Mouse (Mus musculus) effector memory CD4-positive, alpha-beta T cell, adult 5 months (primary cell): Measurements from ENCODE around the gene Erf. TPM values are rescaled to one million over a fixed set of nuclear protein-coding genes. Genes with fewer than 3 reads are reported as not detected.

Source experiments
- polyA plus RNA-seq: library from polyadenylated mRNA; unstranded; fragments of 100-300 nt; shearing (Covaris generic); gene quantifications from one replicate; pipeline ENCODE4 v1.2.1, GENCODE M21; 2017

Erf gene
- 4.5 TPM for polyA plus RNA-seq

DNA sequence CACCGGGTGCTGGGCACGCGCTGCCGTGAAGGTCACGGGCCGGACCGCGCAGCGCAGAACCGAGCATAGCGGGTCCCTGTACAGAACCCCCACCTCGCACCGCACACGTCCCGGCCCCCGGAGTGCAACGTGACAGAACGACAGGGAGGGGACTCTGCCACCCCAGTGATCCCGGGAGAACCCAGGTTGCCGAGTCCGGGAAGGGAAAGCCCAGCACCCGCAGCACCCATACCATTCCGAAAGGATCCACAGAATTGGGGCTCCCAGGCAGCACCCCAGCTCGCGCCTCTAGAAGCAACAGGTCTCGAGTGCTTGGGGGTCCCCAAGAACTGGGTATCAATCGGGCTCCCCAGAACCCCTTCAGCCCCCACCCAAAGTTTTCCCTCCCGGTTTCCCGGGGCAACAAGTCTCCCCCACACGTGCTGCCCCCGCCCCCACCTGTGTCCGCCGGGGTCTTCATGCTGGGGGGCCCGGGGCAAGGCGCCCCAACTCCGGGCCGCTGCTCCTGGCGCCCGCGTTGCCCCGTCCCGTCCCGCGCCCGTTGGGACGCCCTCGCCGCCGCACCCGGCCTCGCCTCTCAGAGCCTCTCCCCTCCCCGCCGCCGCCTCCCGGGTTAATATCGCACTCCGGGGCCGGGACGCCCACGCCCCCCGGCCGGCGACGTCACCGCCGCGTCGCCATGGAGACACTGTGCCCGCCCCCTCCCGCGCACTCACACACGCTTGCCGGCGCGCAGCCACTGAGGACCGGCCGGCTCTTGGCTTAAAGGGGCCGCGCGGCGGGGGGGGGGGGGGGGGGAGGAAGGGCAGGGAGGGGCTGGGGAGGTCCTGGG, at the start of gene Erf:
Gene Erf (minus strand): TSS at position 621 of the 832 bp plus-strand sequence.

DNA sequence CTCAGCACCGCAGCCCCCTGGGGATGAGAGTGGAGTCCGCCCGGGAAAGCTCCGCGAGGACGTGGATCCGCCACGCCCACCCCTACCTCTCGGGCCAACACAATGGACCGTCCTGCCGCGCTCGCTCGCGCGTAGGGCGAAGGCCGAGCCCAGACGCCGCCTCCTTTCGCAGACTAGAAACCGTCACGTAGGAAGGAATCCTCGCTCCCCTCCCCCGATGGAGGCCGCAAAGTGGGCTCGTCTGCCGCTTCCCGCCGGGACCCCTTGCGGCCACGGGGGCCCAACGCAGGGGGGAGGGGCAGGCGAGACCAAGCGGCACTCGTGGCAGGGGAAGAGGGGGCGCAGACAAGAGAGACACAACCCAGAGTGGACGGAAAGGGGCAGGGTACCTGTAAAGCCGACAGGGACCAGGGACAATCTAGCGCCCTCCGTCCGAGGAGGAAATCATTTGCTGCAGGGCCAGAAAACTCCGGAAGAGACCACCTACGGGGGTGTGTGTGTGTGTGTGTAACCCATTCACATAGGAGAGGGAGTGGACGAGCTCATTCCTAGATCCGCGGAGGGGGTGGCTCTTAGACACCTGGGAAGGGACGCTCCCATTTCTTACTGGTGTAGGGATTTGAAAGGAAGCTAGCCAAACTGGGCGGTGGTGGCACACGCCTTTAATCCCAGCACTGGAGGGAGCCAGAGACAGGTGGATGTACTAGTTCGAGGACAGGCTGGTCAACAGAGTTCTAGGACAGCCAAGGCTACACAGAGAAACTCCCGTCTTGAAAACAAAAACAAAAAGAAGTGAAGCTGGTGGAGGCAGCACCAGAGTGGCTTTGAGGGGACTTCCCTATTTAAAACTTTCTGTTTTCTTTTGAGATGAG, 47.1 kb upstream of the Erf start, which contains the start of gene Pafah1b3:
Gene Pafah1b3 (minus strand): TSS at position 533 of the 872 bp plus-strand sequence.

GRCm38 (mm10) chr7:25267301-25267750, 16.8 kb upstream of the Erf start, which contains the start of gene Cic:
Cic (plus strand) TSS chr7:25267704.

GRCm38 (mm10) chr7:25237249-25238014, 13.1 kb downstream of the Erf start, which contains the start of gene Gsk3a:
Gsk3a (minus strand) TSS chr7:25237851.

DNA sequence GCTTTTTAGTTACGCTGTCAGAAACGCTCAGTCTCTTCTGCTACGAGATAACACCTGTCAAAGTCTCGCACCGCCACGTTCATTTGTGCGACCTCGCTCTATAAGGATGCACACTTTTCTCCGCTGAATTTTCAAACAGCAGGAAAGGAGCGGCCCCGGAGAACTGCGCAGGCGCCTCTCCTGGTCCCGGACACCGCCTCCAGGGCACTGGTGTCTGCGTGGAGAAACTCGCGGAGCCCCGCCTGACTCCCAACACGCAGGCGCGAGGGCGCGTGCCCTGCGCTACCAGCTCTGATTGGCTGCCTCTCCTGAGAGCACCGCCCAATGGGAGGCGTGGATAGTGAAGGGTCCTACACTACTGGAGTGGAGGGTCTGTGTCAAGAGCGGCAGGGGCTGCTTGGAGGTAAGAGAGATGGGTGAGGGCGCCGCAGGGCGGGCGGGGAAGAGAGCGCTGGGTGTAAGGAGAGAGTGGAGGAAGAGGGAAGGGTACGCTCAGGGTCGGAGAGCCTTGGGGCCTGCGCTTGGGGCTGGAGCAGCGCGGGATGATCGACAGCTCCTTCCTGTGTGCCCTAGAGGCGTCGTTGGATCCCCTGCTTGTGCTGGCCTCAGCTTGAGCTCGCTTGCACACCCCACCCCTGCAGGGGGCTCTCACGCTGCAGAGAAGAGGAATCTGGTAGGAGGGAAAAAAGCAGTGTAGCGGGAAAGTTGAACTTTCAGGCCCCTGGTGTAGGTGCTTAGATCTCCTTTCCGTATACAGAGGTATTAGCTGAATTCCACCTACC, 29.3 kb downstream of the Erf start, which contains the start of gene Zfp526:
Gene Zfp526 (plus strand): TSS at position 324 of the 782 bp plus-strand sequence.

DNA sequence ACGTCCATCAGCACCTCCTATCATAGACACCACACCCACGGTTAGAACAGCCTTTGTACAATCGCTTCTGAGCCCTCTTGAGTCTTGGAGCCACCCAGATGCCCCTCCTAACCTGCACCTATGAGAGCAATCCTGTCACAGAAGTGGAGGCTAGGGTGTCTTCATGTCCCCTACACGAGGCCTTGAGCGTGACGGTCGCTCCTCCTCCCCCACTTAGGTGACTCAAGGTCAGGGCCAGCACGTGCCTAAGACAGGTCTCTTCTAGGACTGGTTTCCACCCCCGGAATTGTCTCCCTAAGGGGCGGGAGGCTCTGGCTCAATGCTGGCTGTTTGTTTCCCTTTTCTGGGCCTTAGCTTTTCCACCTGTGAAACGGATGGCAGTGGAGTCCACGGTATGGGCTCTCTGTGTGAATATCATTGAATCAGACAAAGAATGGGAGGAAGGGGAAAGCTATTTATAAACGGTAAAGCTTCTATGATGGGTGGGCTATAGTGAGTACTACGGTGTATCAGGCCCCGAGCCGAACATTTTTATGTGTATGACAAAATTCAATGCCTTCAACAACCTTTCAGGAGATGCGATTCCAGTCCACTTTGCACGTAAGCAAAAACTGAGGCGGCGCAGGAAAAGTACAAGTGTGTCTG, 30.0 kb downstream of the Erf start, which contains the start of gene Dedd2:
Gene Dedd2 (minus strand): TSS at position 159 of the 645 bp plus-strand sequence.

Other genes starting within 250 kb of the Erf start
- gene Atp1a3, start 244.8 kb downstream of the Erf start, polyA plus RNA-seq: 21.3 TPM
- 2.6 TPM for gene Grik5, start 178.4 kb downstream of the Erf start, polyA plus RNA-seq
- gene Zfp574, start 178.2 kb downstream of the Erf start, polyA plus RNA-seq: 27.5 TPM
- gene Pou2f2, start 71.0 kb downstream of the Erf start, polyA plus RNA-seq: 62.9 TPM
- 118 TPM for gene Dedd2, start 30.1 kb downstream of the Erf start, polyA plus RNA-seq
- 1.9 TPM for gene Zfp526, start 29.3 kb downstream of the Erf start, polyA plus RNA-seq
- gene Gsk3a, start 12.9 kb downstream of the Erf start, polyA plus RNA-seq: 88.4 TPM
- gene Cic, start 16.9 kb upstream of the Erf start, polyA plus RNA-seq: 38.1 TPM
- 20.5 TPM for gene Pafah1b3, start 47.2 kb upstream of the Erf start, polyA plus RNA-seq
- not detected for gene Prr19, start 50.6 kb upstream of the Erf start, polyA plus RNA-seq
- gene Tmem145, start 55.3 kb upstream of the Erf start, polyA plus RNA-seq: not detected
- gene Megf8, start 66.4 kb upstream of the Erf start, polyA plus RNA-seq: 0.25 TPM
- gene Cnfn, start 119.0 kb upstream of the Erf start, polyA plus RNA-seq: not detected
- 6.0 TPM for gene Lipe, start 147.9 kb upstream of the Erf start, polyA plus RNA-seq
- gene Cxcl17, start 162.1 kb upstream of the Erf start, polyA plus RNA-seq: not detected
- gene Ceacam1, start 226.8 kb upstream of the Erf start, polyA plus RNA-seq: 0.11 TPM